Mouse (Mus musculus) embryonic stem cell, embryonic (primary cell): ENCODE data around the gene 2610002M06Rik.

Experiments
- CTCF ChIA-PET, 4 experiments: fragments of 300-600 bp in 2 of 4; fragments of 350-600 bp in 2 of 4; sonication (Branson Sonifier 250); formaldehyde crosslinking; loops; one replicate each; lab custom pipeline; 2022; ENCODE audit warnings: inconsistent platforms in 2 of 4; lab: Charles Lee
- POLR2A ChIA-PET, 4 experiments: fragments of 300-600 bp in 2 of 4; fragments of 350-600 bp in 2 of 4; sonication (Branson Sonifier 250); formaldehyde crosslinking; loops; one replicate each; lab custom pipeline; 2022; ENCODE audit warnings: antibody characterized with exemption in 4 of 4, inconsistent platforms in 1 of 4; lab: Charles Lee

Gene 2610002M06Rik

GRCm38 (mm10) chrX:107816218-107816554, at the start of gene 2610002M06Rik:
2610002M06Rik (minus strand) TSS chrX:107816334.
- POLR2A ChIA-PET = interaction anchor here in 1 of 4 experiments (0.6 kb wide), 1 partner anchor 367 kb away, joined by 3 read pairs; no protein-coding TSS in a partner anchor
- CTCF ChIA-PET = no interaction called here

DNA sequence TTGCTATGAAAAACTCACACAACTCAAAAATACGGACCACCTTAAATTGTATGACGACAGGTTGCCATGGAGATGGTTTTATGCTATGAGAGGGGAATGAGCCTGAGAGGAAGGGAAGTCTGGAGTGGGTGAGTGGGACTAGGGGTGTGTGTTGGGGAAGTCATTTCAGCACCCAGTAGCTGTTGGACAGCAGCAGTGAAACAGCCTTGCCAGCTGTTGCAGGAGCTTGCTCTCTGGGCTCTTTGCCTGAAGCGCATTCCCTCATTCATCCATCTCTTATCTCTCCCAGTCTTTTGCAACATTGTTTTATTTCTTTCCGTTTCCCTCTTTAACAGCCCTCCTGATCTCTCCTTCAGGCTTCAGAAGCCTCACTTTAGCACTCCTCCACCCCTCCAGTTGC, 42.0 kb upstream of the 2610002M06Rik start:
- POLR2A ChIA-PET = no interaction called here
- CTCF ChIA-PET = no interaction called here

DNA sequence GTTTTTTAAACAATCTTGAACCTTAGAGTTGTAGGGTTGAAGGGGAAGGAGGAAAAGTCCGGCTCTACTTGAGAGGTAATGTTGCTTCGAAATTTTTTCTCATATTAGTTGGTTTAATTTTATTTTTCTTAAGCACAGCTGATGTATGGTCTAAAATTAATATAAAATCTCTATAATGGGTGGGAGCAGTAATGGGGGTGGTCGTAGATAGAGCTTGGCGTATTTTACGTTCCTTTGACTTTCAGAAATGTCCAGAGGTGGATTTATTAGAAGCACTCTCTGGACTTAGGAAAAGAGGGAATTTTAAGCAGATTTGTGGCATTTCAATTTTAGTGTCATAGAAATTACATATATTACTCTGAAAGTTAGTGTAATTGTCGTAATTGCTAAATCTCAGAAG, 592 bp upstream of the 2610002M06Rik start:
- CTCF ChIA-PET = no interaction called here

DNA sequence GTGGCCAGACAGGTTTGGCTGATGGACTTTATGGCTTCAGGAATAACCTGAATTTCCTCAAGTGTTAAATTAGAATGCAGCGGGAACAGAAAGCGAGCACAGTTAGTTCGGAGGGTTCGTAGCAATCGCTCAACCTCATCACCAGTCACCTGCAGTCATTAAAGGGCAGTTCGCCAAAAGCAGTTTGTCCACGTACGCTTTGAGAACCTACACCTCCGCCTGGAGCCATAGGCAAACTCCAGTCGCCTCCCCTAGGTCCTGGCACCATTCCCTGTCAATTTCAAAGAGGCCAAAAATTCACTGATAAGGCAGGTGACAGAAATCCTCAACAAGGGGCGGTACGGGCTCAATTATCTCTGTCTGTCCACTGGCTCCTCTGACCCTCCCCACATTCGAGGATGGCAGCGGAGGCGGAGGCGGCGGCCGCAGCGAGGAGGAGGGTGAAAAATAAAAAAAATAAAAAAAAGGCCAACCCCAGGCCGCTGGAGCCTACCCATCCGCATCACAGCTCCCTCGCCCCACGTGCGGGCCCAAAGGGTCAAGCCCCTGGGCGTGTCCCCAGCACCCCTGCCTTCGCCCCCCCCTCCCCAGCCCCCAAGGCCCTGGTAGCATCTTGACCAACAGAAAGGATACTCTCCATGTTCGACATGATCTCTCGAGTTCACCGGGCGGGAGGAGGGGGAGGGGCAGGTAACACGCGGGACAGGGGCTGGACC, 474 bp downstream of the 2610002M06Rik start:
- ChIA-PET POLR2A (interaction anchor here in 1 of 4 experiments (0.6 kb wide), 1 partner anchor 367 kb away, joined by 3 read pairs; no protein-coding TSS in a partner anchor), CTCF (no interaction called here)

More for the DNA sequence above, 592 bp upstream of the 2610002M06Rik start:
- POLR2A ChIA-PET = no interaction called here

DNA sequence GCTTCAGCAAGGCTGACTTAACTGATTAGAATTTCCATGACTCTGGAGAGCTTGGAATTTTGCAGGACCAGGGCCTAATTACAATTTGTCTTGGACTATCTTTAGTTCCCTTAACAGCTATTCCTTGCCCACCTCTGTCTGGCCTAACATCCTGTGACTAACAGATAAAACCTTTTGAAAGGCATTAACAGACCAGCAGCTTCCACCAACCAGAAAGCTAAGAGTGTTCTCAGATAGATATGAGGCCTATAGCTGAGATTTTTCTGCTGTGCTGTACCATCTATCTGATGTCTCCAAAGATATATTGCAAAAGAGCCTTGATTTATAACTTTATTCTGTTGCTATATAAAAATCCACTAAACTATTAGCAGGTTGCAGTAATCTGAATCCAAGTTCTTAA, 4.0 kb downstream of the 2610002M06Rik start:
- CTCF ChIA-PET = no interaction called here
- POLR2A ChIA-PET = no interaction called here

GRCm38 (mm10) chrX:107796919-107797318, 19.2 kb downstream of the 2610002M06Rik start:
- POLR2A ChIA-PET = no interaction called here

DNA sequence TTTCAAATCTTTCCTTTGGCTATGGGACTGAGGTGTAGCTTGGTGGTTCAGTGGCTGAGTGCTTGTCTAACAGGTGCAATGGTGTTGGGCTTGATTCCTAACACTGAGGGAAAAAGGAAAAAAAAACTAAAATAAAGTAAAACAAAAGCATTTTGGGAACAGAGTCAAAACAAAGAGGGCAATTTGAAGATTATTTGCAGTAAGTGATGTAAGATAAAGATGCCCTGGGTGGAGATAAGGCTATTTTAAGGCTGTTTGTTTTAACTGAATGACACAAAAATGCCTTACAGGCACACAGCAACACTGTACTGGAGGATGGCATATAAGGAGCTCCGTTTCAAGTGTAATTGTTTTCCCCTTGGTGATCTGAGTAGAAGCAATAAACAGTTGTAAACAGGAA, 20.3 kb downstream of the 2610002M06Rik start:
- POLR2A ChIA-PET = no interaction called here
- CTCF ChIA-PET = no interaction called here

More at GRCm38 (mm10) chrX:107796919-107797318, 19.2 kb downstream of the 2610002M06Rik start:
- CTCF ChIA-PET = no interaction called here

GRCm38 (mm10) chrX:107792290-107792689, 23.8 kb downstream of the 2610002M06Rik start, which contains the start of gene Tent5d:
Tent5d (plus strand) TSS chrX:107792590.
- POLR2A ChIA-PET = no interaction called here

GRCm38 (mm10) chrX:107790750-107791493, 25.2 kb downstream of the 2610002M06Rik start:
- POLR2A ChIA-PET = no interaction called here
- CTCF ChIA-PET = interaction anchor here in 1 of 4 experiments (0.6 kb wide), 1 partner anchor 112 kb away, joined by 3 read pairs; no protein-coding TSS in a partner anchor

More at GRCm38 (mm10) chrX:107792290-107792689, 23.8 kb downstream of the 2610002M06Rik start, which contains the start of gene Tent5d:
- CTCF ChIA-PET = no interaction called here

DNA sequence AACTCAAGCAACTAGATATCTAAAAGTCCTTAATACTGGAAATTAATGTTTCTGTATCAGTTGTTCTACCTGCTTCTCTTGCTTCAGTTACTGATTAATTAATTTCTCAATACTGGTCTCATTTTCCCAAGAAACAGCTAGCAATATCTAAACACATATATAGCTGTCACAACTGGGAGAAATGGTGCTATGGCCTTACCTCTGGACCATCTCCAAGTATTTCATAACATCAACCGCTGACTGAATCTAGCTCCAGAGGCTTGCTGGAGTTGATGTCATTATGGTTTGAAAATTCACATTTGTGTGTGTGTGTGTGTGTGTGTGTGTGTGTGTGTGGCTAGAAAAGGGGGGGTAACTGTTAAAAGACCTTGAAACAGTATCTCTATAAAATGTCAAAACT, 26.0 kb downstream of the 2610002M06Rik start:
- ChIA-PET CTCF (interaction anchor here in 1 of 4 experiments (0.6 kb wide), 1 partner anchor 112 kb away, joined by 3 read pairs; no protein-coding TSS in a partner anchor), POLR2A (no interaction called here)

- ChIA-PET CTCF (no interaction called here), POLR2A (no interaction called here)
These were observed 48.2 kb downstream of the 2610002M06Rik start for GRCm38 (mm10) chrX:107767896-107768295.
